Mouse (Mus musculus): ENCODE data around the gene Chst14.

Chst14 gene

DNA sequence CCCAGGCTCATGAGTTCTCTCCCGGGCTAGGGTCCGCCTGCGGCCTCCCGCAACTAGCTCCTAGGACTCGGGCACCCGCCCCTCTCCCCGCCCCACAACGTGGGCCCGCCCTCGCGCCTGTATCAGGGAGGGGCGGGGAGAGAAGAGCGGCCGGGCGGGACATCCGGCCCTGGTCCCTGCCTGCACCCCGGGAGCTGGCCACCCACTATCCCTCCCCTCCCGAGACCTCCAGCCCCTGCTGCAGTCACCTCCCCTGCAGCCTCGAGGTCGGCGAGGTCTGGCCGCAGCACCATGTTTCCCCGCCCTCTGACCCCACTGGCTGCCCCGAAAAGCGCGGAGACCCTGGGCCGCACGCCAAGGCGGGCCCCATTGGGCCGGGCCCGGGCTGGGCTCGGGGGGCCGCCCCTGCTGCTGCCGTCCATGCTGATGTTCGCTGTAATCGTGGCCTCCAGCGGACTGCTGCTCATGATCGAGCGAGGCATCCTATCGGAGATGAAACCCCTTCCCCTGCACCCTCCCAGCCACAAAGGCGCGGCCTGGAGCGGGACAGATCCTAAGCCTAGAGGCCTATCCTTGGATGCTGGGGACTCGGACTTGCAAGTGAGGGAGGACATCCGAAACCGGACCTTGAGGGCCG lies at the start of gene Chst14:
Chst14 (plus strand) TSS at position 136 of the 637 bp plus-strand sequence.
- CTCF ChIA-PET, result interaction anchor here (0.7 kb wide), 1 partner anchor 90 kb away, joined by 6 read pairs; no protein-coding TSS in a partner anchor

DNA sequence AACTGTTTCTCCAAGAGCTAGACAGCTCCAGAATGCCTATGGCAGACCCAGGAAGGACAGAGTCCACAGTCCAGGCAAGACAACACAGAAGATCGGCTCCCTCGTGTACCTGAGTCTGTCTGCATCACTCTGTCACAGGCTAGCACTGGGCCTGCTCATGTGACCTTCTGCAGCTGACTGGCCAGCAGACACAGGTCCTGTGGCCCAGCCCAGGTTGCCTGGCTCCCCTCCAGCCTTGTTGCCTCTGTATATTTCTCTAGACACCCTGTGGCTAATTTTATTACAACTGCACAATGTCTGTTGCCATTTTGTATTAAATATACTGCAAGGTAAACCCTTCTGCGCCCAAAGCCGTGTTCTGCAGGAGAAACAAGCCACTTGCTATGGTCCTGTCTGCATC lies 45.3 kb upstream of the Chst14 start:
- CTCF ChIA-PET, result no interaction called here

DNA sequence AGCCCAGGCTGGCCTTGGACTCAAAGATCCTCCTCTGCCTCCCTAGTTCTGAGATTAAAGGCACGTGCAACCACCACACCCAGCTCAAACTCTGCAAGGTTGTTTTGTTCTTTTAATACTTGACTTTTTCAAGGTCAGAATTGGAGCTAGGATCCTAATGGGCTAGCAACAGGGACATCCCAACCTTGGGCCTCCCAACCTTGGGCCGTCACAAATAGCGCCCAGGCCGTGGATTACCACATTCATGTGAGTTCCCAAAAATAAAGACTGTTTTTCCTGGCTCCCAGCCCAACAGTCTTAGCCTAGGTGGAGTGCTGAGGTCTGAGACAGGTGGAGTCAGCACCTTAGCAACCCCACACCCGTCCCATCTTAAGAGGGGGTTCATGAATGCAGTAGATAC lies 44.3 kb upstream of the Chst14 start:
- CTCF ChIA-PET, result interaction anchor here (0.5 to 2.2 kb wide), 5 partner anchors 24 to 141 kb away, joined by 3 to 10 read pairs (median 6); no protein-coding TSS in a partner anchor

DNA sequence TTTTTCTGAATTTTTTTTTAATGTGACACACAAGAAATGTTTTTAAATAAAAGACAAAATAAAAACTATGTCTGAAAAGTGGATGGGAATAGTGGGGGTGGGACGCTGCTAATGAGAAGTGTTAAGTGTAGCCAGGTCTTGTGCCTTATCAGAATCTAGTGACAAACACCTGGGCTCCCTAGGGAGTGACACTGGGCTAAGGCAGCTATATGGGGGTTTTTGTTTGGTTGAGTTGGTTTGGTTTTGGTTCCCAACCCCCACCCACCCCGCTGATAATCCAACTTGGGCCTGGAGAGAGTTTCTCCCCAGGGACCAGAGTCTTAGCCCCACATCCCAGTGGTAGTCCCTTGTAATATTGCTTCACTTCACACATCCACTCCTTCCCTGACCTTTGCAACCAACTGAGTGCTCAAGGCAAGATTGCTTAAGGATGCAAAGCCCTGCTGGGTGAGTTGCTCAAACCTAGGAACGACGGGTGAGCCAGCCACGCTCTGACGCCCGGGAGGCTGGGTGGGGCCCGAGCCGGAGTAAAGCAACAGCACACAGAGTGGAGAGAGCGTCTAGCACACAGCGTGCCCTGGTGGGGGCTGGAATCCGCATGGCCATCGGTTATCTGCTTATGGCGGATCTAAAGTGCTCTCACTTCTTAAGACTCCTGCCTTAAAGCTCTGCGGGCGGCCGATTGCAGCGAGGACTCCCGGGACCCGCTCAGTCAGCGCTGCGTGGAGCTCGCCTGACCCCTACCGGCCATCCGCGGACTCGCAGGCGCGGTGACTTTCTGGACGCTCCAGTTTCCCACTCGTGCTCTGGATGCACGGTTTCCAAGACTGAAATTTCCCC lies 43.2 kb upstream of the Chst14 start:
- CTCF ChIA-PET, result interaction anchor here (0.6 to 2.2 kb wide), 7 partner anchors 23 to 243 kb away, joined by 3 to 10 read pairs (median 4); no protein-coding TSS in a partner anchor

DNA sequence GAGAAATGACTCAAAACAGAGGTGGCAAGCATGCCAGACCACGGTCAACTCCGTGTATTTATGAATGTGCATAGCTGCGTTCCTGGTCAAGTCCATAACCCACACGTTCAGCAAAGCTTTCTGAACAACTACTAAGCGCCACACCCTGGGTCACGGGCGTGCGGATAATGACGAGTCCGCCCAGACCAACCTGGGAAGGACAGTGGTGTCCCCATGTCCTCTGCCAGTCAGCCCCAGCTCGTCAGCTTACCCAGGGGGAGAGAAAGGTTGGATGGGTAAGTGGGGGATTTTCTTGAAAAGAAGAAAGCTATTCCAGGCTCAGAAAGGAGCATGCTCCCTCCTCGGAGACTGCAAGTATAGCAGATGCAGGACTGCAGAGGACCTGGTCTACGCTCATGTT lies 38.9 kb upstream of the Chst14 start:
- CTCF ChIA-PET, result interaction anchor here (0.7 to 0.9 kb wide), 2 partner anchors 27 to 187 kb away, joined by 3 read pairs; no protein-coding TSS in a partner anchor

DNA sequence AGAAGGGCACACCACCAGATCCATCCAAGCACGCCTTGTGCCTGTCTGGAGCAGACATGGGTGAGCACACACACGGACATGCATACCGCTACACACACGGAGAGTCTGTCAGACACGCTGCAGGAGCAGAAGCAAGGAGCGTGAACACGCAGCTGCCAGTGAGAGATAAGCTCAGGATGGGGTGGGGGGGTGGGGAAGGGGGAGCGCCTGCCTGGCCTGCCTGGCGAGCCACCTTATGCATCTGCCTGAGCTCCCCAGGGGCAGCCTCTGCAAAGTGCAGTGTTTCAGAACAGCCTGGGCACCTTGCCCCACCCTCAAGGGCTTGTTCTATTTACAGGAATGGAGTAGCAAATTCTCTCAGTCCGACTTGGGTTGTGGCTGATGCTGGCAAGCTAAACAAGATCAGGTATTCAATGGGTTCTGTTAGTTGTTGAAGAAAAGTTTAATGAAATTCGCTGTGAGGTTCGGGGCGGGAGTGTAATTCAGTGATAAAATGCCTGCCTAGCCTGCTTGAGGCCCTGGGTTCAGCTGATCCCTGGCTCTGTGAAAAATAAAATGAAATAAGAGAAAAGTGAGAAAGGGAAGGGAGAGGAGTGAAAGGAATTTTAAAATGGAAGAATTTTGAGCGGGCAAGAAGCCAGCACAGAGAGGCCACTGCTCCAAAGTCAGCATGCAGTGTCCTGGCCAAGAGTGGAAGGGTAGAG lies 38.3 kb upstream of the Chst14 start:
- CTCF ChIA-PET, result interaction anchor here (0.7 to 0.9 kb wide), 2 partner anchors 26 to 188 kb away, joined by 3 read pairs; no protein-coding TSS in a partner anchor

- CTCF ChIA-PET, result no interaction called here
Observed at GRCm38 (mm10) chr2:118891173-118891572, 35.1 kb upstream of the Chst14 start.

GRCm38 (mm10) chr2:118895990-118896913 lies 30.0 kb upstream of the Chst14 start:
- CTCF ChIA-PET, result interaction anchor here (0.5 to 0.6 kb wide), 2 partner anchors 45 to 233 kb away, joined by 3 to 5 read pairs; no protein-coding TSS in a partner anchor

- CTCF ChIA-PET, result interaction anchor here (0.5 kb wide), 1 partner anchor 233 kb away, joined by 3 read pairs; no protein-coding TSS in a partner anchor
Observed at GRCm38 (mm10) chr2:118896914-118897291, 29.4 kb upstream of the Chst14 start.

GRCm38 (mm10) chr2:118897392-118897791 lies 28.9 kb upstream of the Chst14 start:
- CTCF ChIA-PET, result interaction anchor here (1.0 kb wide), 1 partner anchor 69 kb away, joined by 4 read pairs; no protein-coding TSS in a partner anchor

- CTCF ChIA-PET, result interaction anchor here (1.0 kb wide), 1 partner anchor 69 kb away, joined by 4 read pairs; no protein-coding TSS in a partner anchor
Observed at GRCm38 (mm10) chr2:118897808-118898207, 28.5 kb upstream of the Chst14 start.

DNA sequence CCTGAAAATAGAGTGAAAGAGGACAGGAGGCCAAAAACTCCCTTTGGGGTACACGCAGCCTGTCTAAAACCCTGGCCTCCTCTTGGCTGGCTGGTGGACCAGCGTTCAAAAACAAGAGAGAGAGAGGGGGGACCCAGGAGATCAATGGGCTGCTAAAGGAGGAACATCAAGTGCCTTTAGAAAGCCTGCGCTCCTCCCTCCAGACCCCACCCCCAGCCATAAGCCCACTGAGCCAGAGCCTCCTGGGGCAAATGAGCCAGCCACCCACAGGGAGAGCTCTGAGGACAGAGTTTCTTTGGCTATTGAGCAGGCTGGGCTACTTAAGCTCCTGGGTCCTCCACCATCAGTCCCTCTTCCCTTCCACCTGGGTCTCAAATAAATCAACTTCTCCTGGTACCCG lies 27.5 kb upstream of the Chst14 start:
- CTCF ChIA-PET, result no interaction called here

DNA sequence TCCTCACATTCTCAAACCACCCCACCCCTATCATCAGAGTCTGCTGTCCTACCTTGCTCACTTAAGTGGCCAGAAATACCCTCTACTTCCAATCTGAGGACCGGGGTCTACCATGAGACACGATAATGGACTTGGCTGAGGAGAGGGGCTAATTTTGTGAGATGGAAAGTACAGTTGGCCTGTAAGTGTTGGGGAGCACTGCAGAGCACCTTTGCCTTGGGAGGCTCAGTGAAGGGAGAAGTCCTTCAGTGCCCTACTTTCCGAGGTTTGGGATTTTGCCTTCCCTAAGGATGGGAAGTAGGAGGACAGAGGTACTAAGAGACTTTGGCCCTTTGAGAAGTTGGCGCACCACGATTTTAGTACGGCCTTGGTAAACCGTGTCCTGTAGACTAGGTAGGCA lies 27.0 kb upstream of the Chst14 start:
- CTCF ChIA-PET, result no interaction called here

DNA sequence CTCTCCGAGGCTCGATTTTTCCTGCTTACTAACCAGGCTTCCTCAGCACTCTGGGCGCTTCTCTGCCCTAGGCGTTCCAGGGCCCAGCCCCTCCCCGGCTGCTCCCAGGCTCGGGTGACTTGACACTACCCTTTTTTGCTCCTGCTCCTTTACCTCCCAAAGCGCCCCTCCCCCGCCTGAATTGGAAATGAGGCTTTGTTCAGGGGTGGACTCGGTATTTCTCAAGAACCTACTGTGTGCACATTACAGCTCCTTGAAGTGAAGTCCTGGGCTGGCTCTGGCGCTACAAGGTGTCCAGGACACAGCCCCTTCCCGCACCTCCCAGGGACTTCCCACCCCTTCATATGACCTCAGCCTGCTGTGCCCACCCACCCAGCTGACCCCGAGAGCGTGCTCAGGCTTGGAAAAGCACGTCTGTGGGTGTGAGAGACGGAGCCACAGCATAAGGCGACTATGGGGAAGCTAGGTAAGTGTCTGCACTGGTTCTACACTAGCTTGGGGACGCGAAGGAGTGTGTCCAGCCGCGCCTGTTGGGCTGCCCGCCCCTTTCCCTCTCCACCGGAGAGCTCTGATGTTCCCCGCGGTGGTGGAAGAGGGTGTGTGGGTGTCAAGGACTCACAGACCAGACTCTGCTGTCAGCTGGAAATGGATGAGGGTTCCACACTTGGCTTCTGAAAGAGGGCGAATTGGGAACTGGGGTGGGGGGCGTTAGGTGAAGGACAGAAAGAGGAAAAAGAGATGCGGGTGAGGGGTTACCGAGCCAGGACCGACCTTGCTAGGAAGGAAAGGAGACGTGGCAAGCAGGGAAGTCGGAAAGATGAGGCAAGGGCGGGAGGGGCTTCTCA lies 26.1 kb upstream of the Chst14 start, which contains the start of gene Bahd1:
Bahd1 (plus strand) TSS at position 397 of the 845 bp plus-strand sequence.
- CTCF ChIA-PET, result interaction anchor here (0.6 kb wide), 2 partner anchors 144 to 204 kb away, joined by 3 read pairs; no protein-coding TSS in a partner anchor

DNA sequence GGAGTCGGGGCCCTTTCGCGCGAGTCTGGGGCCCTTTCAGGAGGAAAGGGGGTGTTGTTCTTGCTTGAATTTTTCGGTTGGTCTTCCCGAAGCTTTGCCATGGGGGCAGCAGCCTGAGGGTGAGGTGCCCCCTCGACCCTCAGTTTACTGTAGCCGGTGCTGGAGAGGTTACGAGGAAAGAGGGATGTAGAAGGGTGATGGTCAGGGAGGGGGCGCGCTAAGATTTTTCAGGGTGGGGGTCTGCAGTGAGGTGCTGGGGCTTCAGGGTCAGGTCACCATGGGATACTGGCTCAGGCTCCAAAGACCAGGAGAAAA lies 25.5 kb upstream of the Chst14 start:
- CTCF ChIA-PET, result interaction anchor here (0.7 kb wide), 1 partner anchor 226 kb away, joined by 4 read pairs; no protein-coding TSS in a partner anchor

DNA sequence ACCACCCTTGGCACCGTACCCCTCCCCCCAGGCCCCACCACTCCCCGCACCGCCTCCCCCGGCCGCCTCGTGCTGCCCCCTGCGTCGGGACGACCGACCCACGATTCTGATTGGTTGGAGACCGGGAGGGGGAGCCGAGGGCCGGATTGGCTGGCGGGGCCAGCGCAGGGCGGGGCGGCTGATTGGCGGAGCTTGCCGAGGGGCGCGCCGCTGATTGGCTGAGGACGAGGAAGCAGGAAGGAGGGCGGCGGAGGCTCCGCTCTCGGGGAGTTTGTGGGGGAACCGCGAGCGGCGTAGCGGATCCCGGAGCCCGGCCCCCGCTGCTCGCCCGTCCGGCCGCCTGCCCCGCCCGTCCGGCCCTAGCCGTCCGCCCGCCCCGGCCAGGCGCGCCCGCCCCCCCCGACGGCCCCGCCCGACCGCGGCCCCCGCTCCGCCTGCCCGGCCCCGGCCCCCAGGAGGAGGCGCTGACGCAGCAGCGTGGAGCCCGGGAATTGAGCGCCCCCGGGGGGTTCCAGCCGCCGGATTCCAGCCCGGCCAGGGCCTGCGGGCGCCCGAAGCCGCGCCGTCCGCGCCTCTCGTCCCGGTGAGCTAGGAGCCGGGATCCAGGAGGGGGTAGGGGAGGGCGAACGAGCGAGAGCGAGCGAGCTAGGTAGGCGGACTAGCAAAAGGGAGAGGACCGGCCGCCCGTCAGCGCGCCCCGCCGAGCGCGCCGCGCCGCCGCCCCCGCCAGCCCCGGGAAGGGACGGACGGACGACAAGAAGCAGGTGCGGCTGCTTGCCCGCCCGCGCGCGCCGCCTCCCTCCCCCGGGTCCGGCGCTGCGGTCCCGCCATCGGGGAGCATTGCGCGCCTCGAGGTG lies 24.9 kb upstream of the Chst14 start:
- CTCF ChIA-PET, result interaction anchor here (0.6 to 0.7 kb wide), 3 partner anchors 205 to 339 kb away, joined by 4 to 18 read pairs (median 7); no protein-coding TSS in a partner anchor

GRCm38 (mm10) chr2:118902051-118903025 lies 24.0 kb upstream of the Chst14 start:
- CTCF ChIA-PET, result interaction anchor here (0.6 to 0.7 kb wide), 2 partner anchors 205 to 340 kb away, joined by 7 to 18 read pairs; no protein-coding TSS in a partner anchor

Measured in spleen, embryonic (tissue).